Mouse (Mus musculus): ENCODE results near the gene Olfr958.

DNA sequence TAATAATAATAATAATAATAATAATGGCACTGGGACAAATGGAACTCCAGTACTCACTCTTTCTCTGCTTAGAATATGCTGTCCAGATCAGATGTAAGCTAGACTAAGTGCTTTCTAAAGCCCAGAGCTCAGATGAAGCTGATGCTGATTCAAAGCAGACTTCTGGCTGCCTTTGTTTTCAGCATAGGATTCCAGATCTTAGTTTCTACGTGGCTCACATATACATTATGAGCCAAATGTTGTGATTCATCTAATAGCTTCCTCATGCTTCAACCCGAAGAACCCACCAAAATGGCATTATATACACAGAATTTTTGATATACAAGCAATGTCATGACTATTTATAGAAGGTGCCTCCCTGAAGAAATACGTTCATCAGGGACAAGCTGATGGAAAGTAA, 38.3 kb downstream of the Olfr958 start, which contains the start of gene Olfr957:
- no peak for TF ChIP-seq POLR2A (IDR thresholded peaks at IDR 0.05; ENCODE audit: insufficient read depth, low read depth, low read length)
- TF ChIP-seq CTCF (IDR thresholded peaks at IDR 0.05; ENCODE audit: insufficient read depth, low read depth, low read length) = no peak

Measured in olfactory bulb, adult 2 months (tissue).